Mouse (Mus musculus): ENCODE data around the gene Per2. TPM values are rescaled to one million over a fixed set of nuclear protein-coding genes. Genes with fewer than 3 reads are reported as not detected.

The Per2 gene
- total and polyA plus RNA-seq, 2 experiments from 2014 or later = 3.8 to 10.5 TPM

GRCm38 (mm10) chr1:91436380-91437082 lies 22.6 kb downstream of the Per2 start:
- DNase-seq (ENCODE audit: low spot score) (peak; percentile 76), ATAC-seq (ENCODE audit: low FRiP score) (0 out of 2 replicates have a peak, but pooled peaks have one; percentile 41)
- Histone ChIP-seq H3K4me3 (ENCODE audit: low read depth, low read length) (no peak overlapping the region), H3K36me3 (ENCODE audit: insufficient read depth, low read length) (peaks cover 48% of the 10 kb centered on the region), H3K4me2 (ENCODE audit: low read depth, low read length, poor library complexity, severe bottlenecking) (no peak overlapping the region), H3K9me3 (ENCODE audit: low read length) (no peaks in the 10 kb centered on the region), H3K27me3 (ENCODE audit: insufficient read depth, low read length) (no peaks in the 10 kb centered on the region), H3K27ac (ENCODE audit: low read depth, low read length) (peak overlapping the region; percentile 51; the same call in 1 of the 2 replicates), H3K4me1 (ENCODE audit: insufficient read depth, low read length) (0 out of 2 replicates have a peak, but pooled peaks cover 8% of the 10 kb centered on the region), H3K9ac (replicated peaks; ENCODE audit: low read length, poor library complexity, severe bottlenecking) (no peak overlapping the region)
- WGBS = 57% methylated on average over 6 of the region's 6 CpGs
- TF ChIP-seq CTCF (IDR thresholded peaks at IDR 0.05) = no peak

- TF ChIP-seq CTCF (IDR thresholded peaks at IDR 0.05) = no peak
- 0 out of 2 replicates have a peak, but pooled peaks cover 8% of the 10 kb centered on the region for H3K4me1 ChIP-seq (ENCODE audit: insufficient read depth, low read length)
- DNase-seq (ENCODE audit: low spot score) = peak; percentile 34
- no peak overlapping the region for H3K4me3 ChIP-seq (ENCODE audit: low read depth, low read length)
- peaks cover 55% of the 10 kb centered on the region for H3K36me3 ChIP-seq (ENCODE audit: insufficient read depth, low read length)
- H3K27ac ChIP-seq (ENCODE audit: low read depth, low read length) = peak overlapping the region; percentile 51
- ATAC-seq (ENCODE audit: low FRiP score) = no peak
- 80% methylated on average over 13 of the region's 13 CpGs for WGBS
- H3K4me2 ChIP-seq (ENCODE audit: low read depth, low read length, poor library complexity, severe bottlenecking) = no peak overlapping the region
- H3K27me3 ChIP-seq (ENCODE audit: insufficient read depth, low read length) = no peaks in the 10 kb centered on the region
- H3K9ac ChIP-seq (replicated peaks; ENCODE audit: low read length, poor library complexity, severe bottlenecking) = no peak overlapping the region
- H3K9me3 ChIP-seq (ENCODE audit: low read length) = no peaks in the 10 kb centered on the region
These were observed 23.5 kb downstream of the Per2 start for GRCm38 (mm10) chr1:91435606-91436130.

- no peak for DNase-seq (ENCODE audit: low spot score)
- Histone ChIP-seq H3K36me3 (ENCODE audit: insufficient read depth, low read length) (peaks cover 55% of the 10 kb centered on the region), H3K4me3 (ENCODE audit: low read depth, low read length) (no peak overlapping the region), H3K27me3 (ENCODE audit: insufficient read depth, low read length) (no peaks in the 10 kb centered on the region), H3K27ac (ENCODE audit: low read depth, low read length) (no peak overlapping the region), H3K4me1 (ENCODE audit: insufficient read depth, low read length) (0 out of 2 replicates have a peak, but pooled peaks cover 8% of the 10 kb centered on the region), H3K9ac (replicated peaks; ENCODE audit: low read length, poor library complexity, severe bottlenecking) (no peak overlapping the region), H3K4me2 (ENCODE audit: low read depth, low read length, poor library complexity, severe bottlenecking) (no peak overlapping the region), H3K9me3 (ENCODE audit: low read length) (no peaks in the 10 kb centered on the region)
- WGBS = 95% methylated on average over 8 of the region's 8 CpGs
- no peak for TF ChIP-seq CTCF (IDR thresholded peaks at IDR 0.05)
- no peak for ATAC-seq (ENCODE audit: low FRiP score)
These were observed 24.2 kb downstream of the Per2 start for GRCm38 (mm10) chr1:91434905-91435304.

- H3K4me1 ChIP-seq (ENCODE audit: insufficient read depth, low read length) = 0 out of 2 replicates have a peak, but pooled peaks cover 5% of the 10 kb centered on the region
- 88% methylated on average over 7 of the region's 7 CpGs for WGBS
- peaks cover 72% of the 10 kb centered on the region for H3K36me3 ChIP-seq (ENCODE audit: insufficient read depth, low read length)
- H3K4me3 ChIP-seq (ENCODE audit: low read depth, low read length) = no peak overlapping the region
- H3K27me3 ChIP-seq (ENCODE audit: insufficient read depth, low read length) = no peaks in the 10 kb centered on the region
- DNase-seq (ENCODE audit: low spot score) (no peak), ATAC-seq (ENCODE audit: low FRiP score) (no peak)
- H3K9me3 ChIP-seq (ENCODE audit: low read length) = no peaks in the 10 kb centered on the region
- H3K4me2 ChIP-seq (ENCODE audit: low read depth, low read length, poor library complexity, severe bottlenecking) = no peak overlapping the region
- no peak overlapping the region for H3K9ac ChIP-seq (replicated peaks; ENCODE audit: low read length, poor library complexity, severe bottlenecking)
- no peak overlapping the region for H3K27ac ChIP-seq (ENCODE audit: low read depth, low read length)
- TF ChIP-seq CTCF (IDR thresholded peaks at IDR 0.05) = no peak
These were observed 28.4 kb downstream of the Per2 start for GRCm38 (mm10) chr1:91430761-91431160.

DNA sequence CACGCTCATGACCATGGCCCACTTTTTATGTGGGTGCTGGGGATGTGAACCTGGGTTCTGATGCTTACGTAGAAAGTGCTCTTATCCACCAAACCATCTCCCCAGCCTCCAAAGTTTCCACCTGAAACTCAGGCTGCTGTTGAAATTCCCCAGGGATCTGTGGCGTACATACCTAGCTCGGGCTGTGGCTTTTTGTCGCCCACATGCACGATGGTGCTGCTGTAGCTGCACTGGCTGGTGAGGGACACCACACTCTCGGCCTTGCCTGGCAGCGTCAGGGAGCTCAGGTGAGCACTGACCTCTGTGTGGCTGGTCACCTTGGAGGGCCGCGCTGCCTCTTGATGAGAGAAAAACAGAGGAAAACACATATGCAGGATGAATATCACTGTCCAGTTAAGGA lies 29.9 kb downstream of the Per2 start:
- TF ChIP-seq CTCF (IDR thresholded peaks at IDR 0.05) = no peak
- 96% methylated on average over 10 of the region's 10 CpGs for WGBS
- ATAC-seq (ENCODE audit: low FRiP score) (no peak), DNase-seq (ENCODE audit: low spot score) (no peak)
- H3K4me3 ChIP-seq (ENCODE audit: low read depth, low read length) = no peak overlapping the region
- H3K4me1 ChIP-seq (ENCODE audit: insufficient read depth, low read length) = no peaks in the 10 kb centered on the region
- no peaks in the 10 kb centered on the region for H3K27me3 ChIP-seq (ENCODE audit: insufficient read depth, low read length)
- no peak overlapping the region for H3K9ac ChIP-seq (replicated peaks; ENCODE audit: low read length, poor library complexity, severe bottlenecking)
- H3K27ac ChIP-seq (ENCODE audit: low read depth, low read length) = no peak overlapping the region
- peaks cover 67% of the 10 kb centered on the region for H3K36me3 ChIP-seq (ENCODE audit: insufficient read depth, low read length)
- no peaks in the 10 kb centered on the region for H3K9me3 ChIP-seq (ENCODE audit: low read length)
- H3K4me2 ChIP-seq (ENCODE audit: low read depth, low read length, poor library complexity, severe bottlenecking) = no peak overlapping the region

DNA sequence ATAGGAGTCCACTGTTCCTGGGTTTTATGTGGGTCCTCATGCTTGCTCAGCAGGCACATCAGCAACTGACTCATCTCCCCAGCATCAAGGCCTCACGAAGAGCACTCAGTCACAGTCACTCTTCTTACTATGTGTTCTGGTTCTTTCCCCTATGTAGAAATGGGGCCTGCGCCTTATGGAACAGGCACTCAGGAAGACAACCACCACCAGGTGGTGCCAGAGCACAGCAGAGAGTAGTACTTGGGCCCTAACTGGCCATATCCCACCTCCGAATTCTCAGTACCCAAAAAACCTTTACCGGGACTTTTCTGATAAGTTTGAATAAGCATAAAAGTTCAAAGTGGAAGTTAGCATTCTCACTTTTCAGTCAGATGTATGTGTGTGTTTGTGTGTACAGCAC lies 30.5 kb downstream of the Per2 start:
- H3K36me3 ChIP-seq (ENCODE audit: insufficient read depth, low read length) = peaks cover 69% of the 10 kb centered on the region
- H3K4me1 ChIP-seq (ENCODE audit: insufficient read depth, low read length) = no peaks in the 10 kb centered on the region
- H3K9me3 ChIP-seq (ENCODE audit: low read length) = no peaks in the 10 kb centered on the region
- DNase-seq (ENCODE audit: low spot score) = peak; percentile 87
- ATAC-seq (ENCODE audit: low FRiP score) = no peak
- H3K27ac ChIP-seq (ENCODE audit: low read depth, low read length) = no peak overlapping the region
- WGBS = 30% methylated on average over 4 of the region's 4 CpGs
- TF ChIP-seq CTCF (IDR thresholded peaks at IDR 0.05) = peak; percentile 92
- H3K4me3 ChIP-seq (ENCODE audit: low read depth, low read length) = no peak overlapping the region
- no peak overlapping the region for H3K9ac ChIP-seq (replicated peaks; ENCODE audit: low read length, poor library complexity, severe bottlenecking)
- H3K4me2 ChIP-seq (ENCODE audit: low read depth, low read length, poor library complexity, severe bottlenecking) = no peak overlapping the region
- no peaks in the 10 kb centered on the region for H3K27me3 ChIP-seq (ENCODE audit: insufficient read depth, low read length)
